Mouse (Mus musculus) hindbrain, embryonic 10.5 days (tissue): ENCODE data around the gene Max. TPM values are rescaled to one million over a fixed set of nuclear protein-coding genes. Genes with fewer than 3 reads are reported as not detected.

Source experiments
- DNase-seq: peaks from one replicate; pipeline ENCODE4 v3.0.0-alpha.2; 2017; ENCODE audit warnings: low spot score
- H3K27ac ChIP-seq: fragments of 300-500 bp; sonication (generic); 2 replicates; pipeline ENCODE4 v1.5.1; 2016; ENCODE audit warnings: mild to moderate bottlenecking, moderate library complexity
- H3K27me3 ChIP-seq: fragments of 300-500 bp; sonication (generic); 2 replicates; pipeline ENCODE4 v1.6.1; 2016; ENCODE audit warnings: mild to moderate bottlenecking; ENCODE audit not compliant: poor library complexity, insufficient read depth, severe bottlenecking
- H3K36me3 ChIP-seq: fragments of 300-500 bp; sonication (generic); 2 replicates; pipeline ENCODE4 v1.6.1; 2016; ENCODE audit warnings: mild to moderate bottlenecking, moderate library complexity
- H3K4me1 ChIP-seq: fragments of 300-500 bp; sonication (generic); replicated peaks from 2 replicates; pipeline ENCODE4 v1.6.1; 2016; ENCODE audit warnings: mild to moderate bottlenecking
- H3K4me3 ChIP-seq: fragments of 300-500 bp; sonication (generic); 2 replicates; pipeline ENCODE4 v1.5.1; 2016; ENCODE audit warnings: mild to moderate bottlenecking, moderate library complexity
- H3K9me3 ChIP-seq: fragments of 300-500 bp; sonication (generic); 2 replicates; pipeline ENCODE4 v1.6.1; 2016; ENCODE audit warnings: mild to moderate bottlenecking, moderate library complexity
- WGBS: fragments of 180-500 bp; shearing (Covaris S2); methylation state at CpG from one replicate; pipeline ENCODE4 v1.1.7; 2016; 5-methylcytosine and 5-hydroxymethylcytosine counted together
- polyA plus RNA-seq: library from polyadenylated mRNA; unstranded; fragments of >200 nt; fragmentation: Nextera tagmentation; extraction: Ambion mirVana; gene quantifications from 2 replicates; pipeline ENCODE4 v1.2.1, GENCODE M21; 2016

Max gene
- polyA plus RNA-seq, 1 experiment from 2014 or later = 17.1 TPM

DNA sequence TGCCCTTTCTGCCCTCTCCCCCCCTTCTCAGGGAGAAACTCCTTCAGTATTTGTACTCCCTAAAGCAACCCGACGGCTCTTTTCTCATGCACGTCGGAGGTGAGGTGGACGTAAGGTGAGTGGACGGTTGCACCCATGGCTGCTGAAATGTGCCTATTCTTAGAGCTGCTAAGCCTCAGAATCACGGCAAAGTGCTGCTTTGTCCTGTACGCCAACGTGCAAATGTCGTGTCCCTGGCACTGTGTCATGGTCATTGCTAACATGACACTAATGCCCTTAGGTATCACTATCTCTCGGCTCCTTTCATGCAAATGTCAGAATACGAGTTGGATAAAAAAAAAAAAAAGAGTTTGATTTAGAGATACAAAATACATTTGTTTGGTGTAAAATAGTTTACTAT is 74.1 kb downstream of the Max start:
- no peak overlapping the region for H3K4me3 ChIP-seq
- no peak overlapping the region for H3K27ac ChIP-seq
- H3K27me3 ChIP-seq = no peaks in the 10 kb centered on the region
- H3K4me1 ChIP-seq = no peaks in the 10 kb centered on the region; the same call in 1 of the 2 replicates
- H3K9me3 ChIP-seq = no peaks in the 10 kb centered on the region
- 94% methylated on average over 12 of the region's 12 CpGs for WGBS
- peaks cover 36% of the 10 kb centered on the region for H3K36me3 ChIP-seq
- no peak for DNase-seq

Other genes with a start within 250 kb of the Max start
- gene Churc1, start 196.7 kb downstream of the Max start, polyA plus RNA-seq = 132 and 135 TPM in 2 replicates
- gene Fntb, start 196.6 kb downstream of the Max start, polyA plus RNA-seq = 50.6 and 51.8 TPM in 2 replicates
- 0.49 TPM in 1 of 2 replicates, not detected in the other for gene Gpx2, start 166.6 kb downstream of the Max start, polyA plus RNA-seq
- gene Rab15, start 139.3 kb downstream of the Max start, polyA plus RNA-seq = 21.3 and 23.8 TPM in 2 replicates